Mouse (Mus musculus) limb, embryonic 15.5 days (tissue): ENCODE measurements around the gene Olfr1418. TPM values are rescaled to one million over a fixed set of nuclear protein-coding genes. Genes with fewer than 3 reads are reported as not detected.
"Not testable (repeated sequence)": the region's sequence is repeated elsewhere in the genome, so short reads cannot be mapped to it uniquely, and the experiment has no call there.

ENCODE experiments used
- ATAC-seq: fragments of 200-750 bp; cut with Nextera tagmentation; 2 replicates; pipeline ENCODE4 v1.8.0; 2017; ENCODE audit warnings: low read depth, moderate TSS enrichment; ENCODE audit not compliant: insufficient number of reproducible peaks, low FRiP score, low TSS enrichment
- H3K27ac ChIP-seq: fragments of 300-500 bp; sonication (generic); 2 replicates; pipeline ENCODE4 v1.5.1; 2015; ENCODE audit warnings: moderate library complexity, mild to moderate bottlenecking, inconsistent platforms
- H3K27me3 ChIP-seq: fragments of 300-500 bp; sonication (generic); 2 replicates; pipeline ENCODE4 v1.6.1; 2015; ENCODE audit warnings: inconsistent platforms
- H3K36me3 ChIP-seq: fragments of 300-500 bp; sonication (generic); 2 replicates; pipeline ENCODE4 v1.6.1; 2015; ENCODE audit warnings: inconsistent platforms
- H3K4me1 ChIP-seq: fragments of 300-500 bp; sonication (generic); 2 replicates; pipeline ENCODE4 v1.6.1; 2015; ENCODE audit warnings: inconsistent platforms
- H3K4me2 ChIP-seq: fragments of 300-500 bp; sonication (generic); 2 replicates; pipeline ENCODE4 v1.6.1; 2015; ENCODE audit warnings: mild to moderate bottlenecking, inconsistent platforms
- H3K4me3 ChIP-seq: fragments of 300-500 bp; sonication (generic); 2 replicates; pipeline ENCODE4 v1.5.1; 2015; ENCODE audit warnings: mild to moderate bottlenecking, inconsistent platforms
- H3K9ac ChIP-seq: fragments of 300-500 bp; sonication (generic); 2 replicates; pipeline ENCODE4 v1.6.1; 2015; ENCODE audit warnings: inconsistent platforms
- H3K9me3 ChIP-seq: fragments of 300-500 bp; sonication (generic); 2 replicates; pipeline ENCODE4 v1.6.1; 2016; ENCODE audit warnings: inconsistent platforms
- whole genome bisulfite sequencing: fragments of 180-500 bp; shearing (Covaris S2); methylation state at CpG from one replicate; pipeline ENCODE4 v1.1.7; 2015; 5-methylcytosine and 5-hydroxymethylcytosine counted together
- polyA plus RNA-seq: library from polyadenylated mRNA; unstranded; fragments of >200 nt; fragmentation: Nextera tagmentation; extraction: Ambion mirVana; gene quantifications from 2 replicates; pipeline ENCODE4 v1.2.1, GENCODE M21; 2015

Olfr1418 gene
- polyA plus RNA-seq, result not detected in 2 replicates

- Histone ChIP-seq H3K27ac (no peak within 1 kb of the TSS), H3K4me2 (no peak within 1 kb of the TSS), H3K9ac (no peak within 1 kb of the TSS), H3K36me3 (no peaks in the 10 kb centered on the region), H3K4me3 (no peak within 1 kb of the TSS), H3K4me1 (no peaks in the 10 kb centered on the region), H3K9me3 (no peaks in the 10 kb centered on the region), H3K27me3 (no peaks in the 10 kb centered on the region)
- WGBS, result 96% methylated on average over 1 of the region's 1 CpGs
- ATAC-seq, result no peak
These were observed at the start of gene Olfr1418 for GRCm38 (mm10) chr19:11860966-11861365. Olfr1418 (minus strand) TSS chr19:11861066.

GRCm38 (mm10) chr19:11886265-11886664 is 25.4 kb upstream of the Olfr1418 start, which contains the start of gene Olfr1420:
Olfr1420 (plus strand) TSS chr19:11886565.
- Histone ChIP-seq H3K9ac (no peak within 1 kb of the TSS), H3K27ac (no peak within 1 kb of the TSS), H3K27me3 (no peaks in the 10 kb centered on the region), H3K4me2 (no peak within 1 kb of the TSS), H3K4me1 (no peaks in the 10 kb centered on the region), H3K9me3 (no peaks in the 10 kb centered on the region), H3K36me3 (no peaks in the 10 kb centered on the region), H3K4me3 (no peak within 1 kb of the TSS)
- whole genome bisulfite sequencing, result 47% methylated on average over 1 of the region's 1 CpGs
- no peak for ATAC-seq

GRCm38 (mm10) chr19:11878404-11878803 is 17.5 kb upstream of the Olfr1418 start:
- not testable (repeated sequence) for ATAC-seq, H3K9me3 ChIP-seq, H3K4me1 ChIP-seq, H3K4me3 ChIP-seq, H3K27ac ChIP-seq, H3K9ac ChIP-seq, H3K36me3 ChIP-seq, H3K27me3 ChIP-seq, H3K4me2 ChIP-seq
- 55% methylated on average over 21 of the region's 22 CpGs for WGBS

GRCm38 (mm10) chr19:11875006-11875405 is 14.1 kb upstream of the Olfr1418 start, which contains the start of gene Olfr1419:
Olfr1419 (minus strand) TSS chr19:11875106.
- Histone ChIP-seq H3K4me1 (no peaks in the 10 kb centered on the region), H3K27ac (no peak within 1 kb of the TSS), H3K27me3 (no peaks in the 10 kb centered on the region), H3K36me3 (no peaks in the 10 kb centered on the region), H3K4me3 (no peak within 1 kb of the TSS), H3K4me2 (no peak within 1 kb of the TSS), H3K9me3 (no peaks in the 10 kb centered on the region), H3K9ac (no peak within 1 kb of the TSS)
- WGBS, result 31% methylated on average over 1 of the region's 1 CpGs
- no peak for ATAC-seq

GRCm38 (mm10) chr19:11867837-11868236 is 7.0 kb upstream of the Olfr1418 start:
- no peaks in the 10 kb centered on the region for H3K36me3 ChIP-seq
- H3K27ac ChIP-seq, result no peak overlapping the region
- H3K9ac ChIP-seq, result no peak overlapping the region
- H3K4me2 ChIP-seq, result no peak overlapping the region
- WGBS, result 85% methylated on average over 2 of the region's 2 CpGs
- no peak for ATAC-seq
- no peaks in the 10 kb centered on the region for H3K27me3 ChIP-seq
- H3K9me3 ChIP-seq, result no peaks in the 10 kb centered on the region
- H3K4me1 ChIP-seq, result no peaks in the 10 kb centered on the region
- H3K4me3 ChIP-seq, result no peak overlapping the region

GRCm38 (mm10) chr19:11856506-11856905 is 4.4 kb downstream of the Olfr1418 start:
- Histone ChIP-seq H3K4me1 (no peaks in the 10 kb centered on the region), H3K9me3 (no peaks in the 10 kb centered on the region), H3K4me2 (no peak overlapping the region), H3K27me3 (no peaks in the 10 kb centered on the region), H3K27ac (no peak overlapping the region), H3K36me3 (no peaks in the 10 kb centered on the region), H3K9ac (no peak overlapping the region), H3K4me3 (no peak overlapping the region)
- WGBS, result 80% methylated on average over 6 of the region's 6 CpGs
- no peak for ATAC-seq

- no peaks in the 10 kb centered on the region for H3K4me1 ChIP-seq
- no peaks in the 10 kb centered on the region for H3K36me3 ChIP-seq
- H3K9ac ChIP-seq, result no peak overlapping the region
- no peak overlapping the region for H3K27ac ChIP-seq
- WGBS, result 73% methylated on average over 2 of the region's 2 CpGs
- no peaks in the 10 kb centered on the region for H3K9me3 ChIP-seq
- H3K4me3 ChIP-seq, result no peak overlapping the region
- H3K27me3 ChIP-seq, result no peaks in the 10 kb centered on the region
- no peak overlapping the region for H3K4me2 ChIP-seq
- no peak for ATAC-seq
These were observed 6.0 kb downstream of the Olfr1418 start for GRCm38 (mm10) chr19:11854821-11855220.

GRCm38 (mm10) chr19:11852652-11853051 is 8.2 kb downstream of the Olfr1418 start:
- Histone ChIP-seq H3K9me3 (no peaks in the 10 kb centered on the region), H3K4me1 (no peaks in the 10 kb centered on the region), H3K9ac (no peak overlapping the region), H3K27ac (no peak overlapping the region), H3K4me2 (no peak overlapping the region), H3K27me3 (no peaks in the 10 kb centered on the region), H3K4me3 (no peak overlapping the region), H3K36me3 (no peaks in the 10 kb centered on the region)
- WGBS, result 69% methylated on average over 4 of the region's 4 CpGs
- no peak for ATAC-seq

GRCm38 (mm10) chr19:11846333-11846732 is 14.5 kb downstream of the Olfr1418 start:
- no peaks in the 10 kb centered on the region for H3K4me1 ChIP-seq
- 88% methylated on average over 4 of the region's 4 CpGs for WGBS
- H3K9ac ChIP-seq, result no peak overlapping the region
- no peak overlapping the region for H3K27ac ChIP-seq
- H3K27me3 ChIP-seq, result no peaks in the 10 kb centered on the region
- H3K36me3 ChIP-seq, result no peaks in the 10 kb centered on the region
- no peak for ATAC-seq
- no peak overlapping the region for H3K4me2 ChIP-seq
- H3K9me3 ChIP-seq, result no peaks in the 10 kb centered on the region
- H3K4me3 ChIP-seq, result no peak overlapping the region

- H3K36me3 ChIP-seq, result no peaks in the 10 kb centered on the region
- H3K9me3 ChIP-seq, result no peaks in the 10 kb centered on the region
- no peak within 1 kb of the TSS for H3K4me2 ChIP-seq
- 86% methylated on average over 4 of the region's 4 CpGs for WGBS
- H3K27me3 ChIP-seq, result no peaks in the 10 kb centered on the region
- no peak within 1 kb of the TSS for H3K9ac ChIP-seq
- H3K27ac ChIP-seq, result no peak within 1 kb of the TSS
- H3K4me3 ChIP-seq, result no peak within 1 kb of the TSS
- no peak for ATAC-seq
- H3K4me1 ChIP-seq, result no peaks in the 10 kb centered on the region
These were observed 21.7 kb downstream of the Olfr1418 start, which contains the start of gene Olfr1417 for GRCm38 (mm10) chr19:11839119-11839518. Olfr1417 (minus strand) TSS chr19:11839219.

GRCm38 (mm10) chr19:11823346-11824065 is 37.4 kb downstream of the Olfr1418 start:
- Histone ChIP-seq H3K9me3 (no peaks in the 10 kb centered on the region), H3K36me3 (no peaks in the 10 kb centered on the region), H3K9ac (no peak overlapping the region), H3K4me3 (no peak overlapping the region), H3K27me3 (peaks cover 17% of the 10 kb centered on the region), H3K4me1 (peaks cover 8% of the 10 kb centered on the region), H3K4me2 (no peak overlapping the region), H3K27ac (no peak overlapping the region)
- WGBS, result 29% methylated on average over 4 of the region's 4 CpGs
- ATAC-seq, result no peak

GRCm38 (mm10) chr19:11820211-11820610 is 40.7 kb downstream of the Olfr1418 start:
- peak overlapping the region; percentile 61 for H3K4me3 ChIP-seq
- H3K27ac ChIP-seq, result no peak overlapping the region
- no peaks in the 10 kb centered on the region for H3K36me3 ChIP-seq
- peaks cover 40% of the 10 kb centered on the region for H3K27me3 ChIP-seq
- ATAC-seq, result no peak
- peaks cover 14% of the 10 kb centered on the region for H3K4me1 ChIP-seq
- 28% methylated on average over 6 of the region's 6 CpGs for WGBS
- peak overlapping the region; percentile 89 for H3K4me2 ChIP-seq
- no peaks in the 10 kb centered on the region for H3K9me3 ChIP-seq
- H3K9ac ChIP-seq, result no peak overlapping the region
